Mouse (Mus musculus): ENCODE measurements around the gene Prdm11. TPM values are rescaled to one million over a fixed set of nuclear protein-coding genes. Genes with fewer than 3 reads are reported as not detected.

Prdm11 gene
- polyA plus RNA-seq, 1 experiment from 2014 or later, result 2.1 TPM

GRCm38 (mm10) chr2:93075738-93076577, 30.0 kb upstream of the Prdm11 start:
- H3K36me3 ChIP-seq (replicated peaks), result no peaks in the 10 kb centered on the region
- H3K27ac ChIP-seq, result no peak overlapping the region
- no peak overlapping the region for H3K9ac ChIP-seq
- no peak overlapping the region for H3K4me2 ChIP-seq
- H3K27me3 ChIP-seq, result peaks cover 10% of the 10 kb centered on the region; the same call in 1 of the 2 replicates
- H3K4me3 ChIP-seq (replicated peaks), result no peak overlapping the region
- ATAC-seq (ENCODE audit: low FRiP score), result peak; percentile 62; the same call in 1 of the 2 replicates
- no peaks in the 10 kb centered on the region for H3K9me3 ChIP-seq
- H3K4me1 ChIP-seq, result peaks cover 10% of the 10 kb centered on the region
- WGBS, result 42% methylated on average over 15 of the region's 15 CpGs

GRCm38 (mm10) chr2:93071656-93072055, 25.7 kb upstream of the Prdm11 start:
- Histone ChIP-seq H3K4me2 (no peak overlapping the region), H3K27me3 (peaks cover 19% of the 10 kb centered on the region), H3K36me3 (replicated peaks) (no peaks in the 10 kb centered on the region), H3K27ac (no peak overlapping the region), H3K4me3 (replicated peaks) (no peak overlapping the region), H3K9me3 (no peaks in the 10 kb centered on the region), H3K9ac (no peak overlapping the region), H3K4me1 (peaks cover 10% of the 10 kb centered on the region)
- 5% methylated on average over 12 of the region's 12 CpGs for WGBS
- ATAC-seq (ENCODE audit: low FRiP score), result no peak

- no peak overlapping the region for H3K4me2 ChIP-seq
- no peak overlapping the region for H3K9ac ChIP-seq
- 38% methylated on average over 2 of the region's 2 CpGs for WGBS
- no peaks in the 10 kb centered on the region for H3K9me3 ChIP-seq
- H3K4me3 ChIP-seq (replicated peaks), result no peak overlapping the region
- H3K27me3 ChIP-seq, result peaks cover 18% of the 10 kb centered on the region
- H3K4me1 ChIP-seq, result peaks cover 5% of the 10 kb centered on the region
- H3K36me3 ChIP-seq (replicated peaks), result no peaks in the 10 kb centered on the region
- no peak overlapping the region for H3K27ac ChIP-seq
- peak; percentile 33 for ATAC-seq (ENCODE audit: low FRiP score)
These were observed 23.0 kb upstream of the Prdm11 start for GRCm38 (mm10) chr2:93068942-93069341.

DNA sequence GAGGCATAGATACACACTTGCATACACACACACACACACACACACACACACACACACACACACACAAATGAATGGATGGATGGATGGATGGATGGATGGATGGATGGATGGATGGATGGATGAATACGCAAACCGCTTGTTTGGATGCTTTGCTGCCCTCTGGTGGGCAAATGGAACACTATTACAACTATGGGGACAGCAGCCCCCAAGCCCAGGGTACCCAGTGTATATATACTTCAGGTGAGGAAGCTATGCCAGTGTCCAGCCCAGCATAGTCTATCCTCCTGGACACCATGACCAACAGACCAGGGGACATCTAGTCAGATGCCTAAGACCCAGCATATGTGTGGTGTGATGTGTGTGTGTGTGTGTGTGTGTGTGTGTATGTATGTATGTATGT, 17.4 kb upstream of the Prdm11 start:
- Histone ChIP-seq H3K4me1 (no peaks in the 10 kb centered on the region), H3K4me3 (replicated peaks) (no peak overlapping the region), H3K9me3 (no peaks in the 10 kb centered on the region), H3K36me3 (replicated peaks) (no peaks in the 10 kb centered on the region), H3K9ac (no peak overlapping the region), H3K27me3 (peaks cover 12% of the 10 kb centered on the region; the same call in 1 of the 2 replicates), H3K4me2 (no peak overlapping the region), H3K27ac (no peak overlapping the region)
- peak; percentile 51; the same call in 1 of the 2 replicates for ATAC-seq (ENCODE audit: low FRiP score)
- 15% methylated on average over 2 of the region's 2 CpGs for WGBS

GRCm38 (mm10) chr2:93051873-93052272, 5.9 kb upstream of the Prdm11 start:
- no peak for ATAC-seq (ENCODE audit: low FRiP score)
- no peak overlapping the region for H3K4me3 ChIP-seq (replicated peaks)
- no peak overlapping the region for H3K27ac ChIP-seq
- H3K27me3 ChIP-seq, result peaks cover 15% of the 10 kb centered on the region
- 48% methylated on average over 1 of the region's 1 CpGs for WGBS
- peaks cover under 1% of the 10 kb centered on the region; the same call in 1 of the 2 replicates for H3K4me1 ChIP-seq
- no peak overlapping the region for H3K4me2 ChIP-seq
- no peak overlapping the region for H3K9ac ChIP-seq
- 0 out of 2 replicates have a peak, but pooled peaks cover 3% of the 10 kb centered on the region for H3K9me3 ChIP-seq
- no peaks in the 10 kb centered on the region for H3K36me3 ChIP-seq (replicated peaks)

DNA sequence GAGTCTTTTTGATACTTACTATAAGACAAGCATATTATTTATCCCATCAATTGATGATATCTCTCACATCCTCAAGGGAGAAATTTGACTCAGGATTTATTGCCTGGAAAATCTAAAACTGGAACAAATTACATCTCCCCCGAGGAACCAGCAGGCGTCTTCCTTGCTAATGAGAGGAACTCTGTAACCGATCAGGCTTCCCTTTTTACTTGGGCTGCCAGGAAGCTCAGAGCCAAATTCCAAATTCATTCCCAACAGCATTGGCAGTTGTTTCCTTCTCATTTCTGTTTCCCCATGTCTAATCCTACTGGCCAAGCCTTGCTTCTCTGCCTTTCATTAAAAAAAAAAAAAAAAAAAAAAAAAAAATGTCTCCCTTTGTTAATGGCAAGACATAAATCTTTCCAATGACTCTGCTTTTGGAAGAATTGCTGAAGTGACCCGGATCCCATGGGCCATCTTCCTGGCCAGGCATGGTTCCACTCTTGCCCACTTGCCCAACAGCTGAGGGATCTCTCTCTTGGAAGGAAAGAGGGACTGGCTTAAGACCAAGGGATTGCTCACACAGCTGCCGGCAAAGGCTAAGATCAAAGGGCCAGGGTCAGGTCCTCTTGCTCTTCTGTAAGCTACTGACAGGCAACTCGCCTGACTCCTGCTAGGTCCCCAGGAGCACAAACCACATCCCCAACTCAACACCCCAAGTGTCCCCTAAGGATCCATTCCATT, 2.8 kb upstream of the Prdm11 start:
- WGBS, result 67% methylated on average over 6 of the region's 6 CpGs
- Histone ChIP-seq H3K36me3 (replicated peaks) (no peaks in the 10 kb centered on the region), H3K4me3 (replicated peaks) (no peak overlapping the region), H3K27ac (no peak overlapping the region), H3K9ac (no peak overlapping the region), H3K4me2 (no peak overlapping the region), H3K4me1 (peaks cover 19% of the 10 kb centered on the region), H3K9me3 (0 out of 2 replicates have a peak, but pooled peaks cover 3% of the 10 kb centered on the region), H3K27me3 (peaks cover 11% of the 10 kb centered on the region)
- no peak for ATAC-seq (ENCODE audit: low FRiP score)

- 89% methylated on average over 7 of the region's 7 CpGs for WGBS
- Histone ChIP-seq H3K9ac (no peak overlapping the region), H3K27me3 (peaks cover 11% of the 10 kb centered on the region), H3K4me1 (peaks cover 22% of the 10 kb centered on the region), H3K36me3 (replicated peaks) (0 out of 2 replicates have a peak, but pooled peaks cover 6% of the 10 kb centered on the region), H3K27ac (no peak overlapping the region), H3K9me3 (0 out of 2 replicates have a peak, but pooled peaks cover 3% of the 10 kb centered on the region), H3K4me2 (no peak overlapping the region), H3K4me3 (replicated peaks) (no peak overlapping the region)
- ATAC-seq (ENCODE audit: low FRiP score), result no peak
These were observed 1.6 kb upstream of the Prdm11 start for GRCm38 (mm10) chr2:93047491-93048050.

DNA sequence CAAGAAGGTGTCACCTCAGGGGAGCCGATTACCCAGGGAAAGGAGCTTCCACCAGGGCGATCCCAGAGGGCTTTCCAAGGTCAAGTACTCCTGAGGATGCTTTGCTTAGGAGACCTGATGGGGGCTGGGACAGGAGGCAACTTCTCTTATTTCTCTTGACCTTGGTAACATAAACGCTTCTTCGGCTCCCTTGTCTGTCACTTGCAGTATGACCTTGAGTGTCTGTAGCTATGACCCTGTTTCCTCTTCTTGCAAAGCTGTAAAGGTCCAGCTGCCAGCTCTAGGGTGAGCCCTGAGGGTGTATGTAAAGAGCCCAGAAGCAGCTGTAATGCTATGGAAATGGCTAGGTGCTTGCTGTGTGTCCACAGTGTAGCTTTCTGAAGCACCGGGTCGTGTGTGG, 1.1 kb upstream of the Prdm11 start:
- H3K9me3 ChIP-seq, result 0 out of 2 replicates have a peak, but pooled peaks cover 3% of the 10 kb centered on the region
- H3K4me1 ChIP-seq, result peaks cover 26% of the 10 kb centered on the region
- no peak overlapping the region for H3K4me3 ChIP-seq (replicated peaks)
- WGBS, result 87% methylated on average over 6 of the region's 6 CpGs
- peaks cover 11% of the 10 kb centered on the region for H3K27me3 ChIP-seq
- ATAC-seq (ENCODE audit: low FRiP score), result no peak
- H3K27ac ChIP-seq, result no peak overlapping the region
- 0 out of 2 replicates have a peak overlapping the region, but pooled peaks have one; percentile 60 for H3K4me2 ChIP-seq
- H3K36me3 ChIP-seq (replicated peaks), result 0 out of 2 replicates have a peak, but pooled peaks cover 6% of the 10 kb centered on the region
- H3K9ac ChIP-seq, result no peak overlapping the region

- H3K4me1 ChIP-seq, result peaks cover 32% of the 10 kb centered on the region
- H3K27me3 ChIP-seq, result peaks cover 11% of the 10 kb centered on the region
- H3K27ac ChIP-seq, result peak overlapping the region; percentile 93
- ATAC-seq (ENCODE audit: low FRiP score), result no peak
- peak overlapping the region; percentile 86 for H3K4me3 ChIP-seq (replicated peaks)
- no peaks in the 10 kb centered on the region for H3K9me3 ChIP-seq
- WGBS, result 20% methylated on average over 5 of the region's 5 CpGs
- H3K4me2 ChIP-seq, result peak overlapping the region; percentile 60
- H3K36me3 ChIP-seq (replicated peaks), result 0 out of 2 replicates have a peak, but pooled peaks cover 6% of the 10 kb centered on the region
- peak overlapping the region; percentile 98 for H3K9ac ChIP-seq
These were observed 505 bp upstream of the Prdm11 start for GRCm38 (mm10) chr2:93046509-93046835.

GRCm38 (mm10) chr2:93045129-93045817, 694 bp downstream of the Prdm11 start:
- H3K9me3 ChIP-seq, result no peaks in the 10 kb centered on the region

DNA sequence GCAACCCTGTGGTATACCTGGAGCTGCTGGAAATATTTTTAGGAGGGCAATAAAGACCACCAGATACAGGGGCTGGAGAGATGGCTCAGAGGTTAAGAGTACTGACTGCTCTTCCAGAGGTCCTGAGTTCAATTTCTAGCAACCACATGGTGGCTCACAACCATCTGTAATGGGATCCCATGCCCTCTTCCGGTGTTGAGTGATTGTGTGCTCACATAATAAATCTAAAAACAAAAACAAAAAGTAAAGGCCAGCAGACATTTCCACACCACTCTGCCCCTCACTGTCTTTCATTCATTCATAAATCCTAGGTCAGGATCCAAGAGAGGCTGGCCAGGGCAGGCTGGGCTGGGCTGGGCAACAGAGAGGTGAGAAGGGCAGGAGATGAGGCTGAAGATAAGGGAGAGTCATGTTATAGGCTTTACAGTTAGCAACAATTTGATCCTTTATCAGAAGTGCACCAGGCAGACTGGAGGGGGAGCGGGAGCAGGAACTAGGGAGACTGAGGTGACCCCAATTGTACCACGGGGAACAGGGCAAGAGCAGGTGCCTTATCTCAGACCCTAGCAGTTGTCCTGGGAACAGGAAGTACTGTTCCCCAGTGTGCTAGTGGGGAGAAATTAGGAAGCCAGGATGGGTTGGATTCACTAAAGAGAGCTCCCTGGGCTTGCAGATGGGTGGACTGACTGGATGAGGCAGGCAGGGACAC, 2.4 kb downstream of the Prdm11 start:
- Histone ChIP-seq H3K36me3 (replicated peaks) (0 out of 2 replicates have a peak, but pooled peaks cover 6% of the 10 kb centered on the region), H3K9me3 (no peaks in the 10 kb centered on the region), H3K27ac (no peak overlapping the region), H3K9ac (no peak overlapping the region), H3K27me3 (peaks cover 7% of the 10 kb centered on the region; the same call in 1 of the 2 replicates), H3K4me1 (peaks cover 40% of the 10 kb centered on the region), H3K4me2 (no peak overlapping the region), H3K4me3 (replicated peaks) (no peak overlapping the region)
- WGBS, result 91% methylated on average over 3 of the region's 3 CpGs
- no peak for ATAC-seq (ENCODE audit: low FRiP score)

More at GRCm38 (mm10) chr2:93045129-93045817, 694 bp downstream of the Prdm11 start:
- Histone ChIP-seq H3K4me1 (peaks cover 36% of the 10 kb centered on the region), H3K4me3 (replicated peaks) (peak overlapping the region; percentile 86), H3K36me3 (replicated peaks) (0 out of 2 replicates have a peak, but pooled peaks cover 6% of the 10 kb centered on the region), H3K9ac (peak overlapping the region; percentile 98), H3K27ac (peak overlapping the region; percentile 93), H3K4me2 (peak overlapping the region; percentile 60), H3K27me3 (peaks cover 11% of the 10 kb centered on the region)
- peak; percentile 98 for ATAC-seq (ENCODE audit: low FRiP score)
- under 1% methylated on average over 38 of the region's 55 CpGs for WGBS
